Mouse (Mus musculus) limb, embryonic 11.5 days (tissue): ENCODE data around the gene Rbbp5. TPM values are rescaled to one million over a fixed set of nuclear protein-coding genes. Genes with fewer than 3 reads are reported as not detected.

Experiments used
- ATAC-seq: fragments of 200-750 bp; cut with Nextera tagmentation; 2 replicates; pipeline ENCODE4 v1.8.0; 2017; ENCODE audit warnings: low read depth; ENCODE audit not compliant: insufficient number of reproducible peaks, low FRiP score, low TSS enrichment
- DNase-seq: peaks from one replicate; pipeline ENCODE4 v3.0.0-alpha.2; 2015; ENCODE audit warnings: low spot score
- H3K27ac ChIP-seq: fragments of 300-500 bp; sonication (generic); replicated peaks from 2 replicates; pipeline ENCODE4 v1.5.1; 2014; ENCODE audit warnings: low read depth, mild to moderate bottlenecking, low read length
- H3K27me3 ChIP-seq: fragments of 300-500 bp; sonication (generic); 2 replicates; pipeline ENCODE4 v1.6.1; 2014; ENCODE audit warnings: mild to moderate bottlenecking, low read length, mixed read lengths; ENCODE audit not compliant: control insufficient read depth, insufficient read depth
- H3K36me3 ChIP-seq: fragments of 300-500 bp; sonication (generic); 2 replicates; pipeline ENCODE4 v1.6.1; 2014; ENCODE audit warnings: mild to moderate bottlenecking, low read length, moderate library complexity, mixed read lengths; ENCODE audit not compliant: control insufficient read depth, insufficient read depth
- H3K4me1 ChIP-seq: fragments of 300-500 bp; sonication (generic); 2 replicates; pipeline ENCODE4 v1.6.1; 2014; ENCODE audit warnings: low read length, mixed read lengths; ENCODE audit not compliant: control insufficient read depth, insufficient read depth
- H3K4me2 ChIP-seq: fragments of 300-500 bp; sonication (generic); 2 replicates; pipeline ENCODE4 v1.6.1; 2014; ENCODE audit warnings: low read depth, mild to moderate bottlenecking, moderate library complexity; ENCODE audit not compliant: severe bottlenecking
- H3K4me3 ChIP-seq: fragments of 300-500 bp; sonication (generic); 2 replicates; pipeline ENCODE4 v1.5.1; 2014; ENCODE audit warnings: low read depth, low read length
- H3K9ac ChIP-seq: fragments of 300-500 bp; sonication (generic); 2 replicates; pipeline ENCODE4 v1.6.1; 2014; ENCODE audit warnings: mild to moderate bottlenecking, low read length
- H3K9me3 ChIP-seq: fragments of 300-500 bp; sonication (generic); 2 replicates; pipeline ENCODE4 v1.6.1; 2016; ENCODE audit warnings: low read length; ENCODE audit not compliant: control insufficient read depth
- WGBS: fragments of 180-500 bp; shearing (Covaris S2); extraction: QIAGEN DNeasy Blood & Tissue Kit; methylation state at CpG from one replicate; pipeline ENCODE4 v1.1.7; 2014; 5-methylcytosine and 5-hydroxymethylcytosine counted together
- polyA plus RNA-seq: library from polyadenylated mRNA; unstranded; fragments of >200 nt; fragmentation: Nextera tagmentation; extraction: Ambion mirVana; gene quantifications from 2 replicates; pipeline ENCODE4 v1.2.1, GENCODE M21; 2014

The Rbbp5 gene
- polyA plus RNA-seq, 1 experiment from 2014 or later: 64.7 TPM

DNA sequence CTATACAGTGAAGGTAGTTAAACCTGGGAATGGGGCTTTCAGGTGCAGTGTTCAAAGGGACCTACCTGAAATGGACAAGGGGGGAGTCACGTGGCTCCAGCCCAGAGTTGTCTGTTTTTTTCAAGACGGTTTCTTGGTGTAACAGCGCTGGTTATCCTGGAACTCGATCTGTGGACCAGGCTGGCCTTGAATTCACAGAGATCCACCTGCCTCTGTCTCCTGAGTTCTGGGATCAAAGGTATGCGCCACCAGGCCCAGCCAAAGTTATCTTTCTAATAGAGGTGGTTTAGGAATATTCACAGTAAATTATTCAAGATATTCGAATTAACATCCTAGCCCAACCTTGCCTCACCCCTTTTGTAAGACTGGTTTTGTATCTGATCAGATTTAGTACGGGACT is 29.5 kb downstream of the Rbbp5 start:
- peaks cover 7% of the 10 kb centered on the region; the same call in 1 of the 2 replicates for H3K36me3 ChIP-seq

DNA sequence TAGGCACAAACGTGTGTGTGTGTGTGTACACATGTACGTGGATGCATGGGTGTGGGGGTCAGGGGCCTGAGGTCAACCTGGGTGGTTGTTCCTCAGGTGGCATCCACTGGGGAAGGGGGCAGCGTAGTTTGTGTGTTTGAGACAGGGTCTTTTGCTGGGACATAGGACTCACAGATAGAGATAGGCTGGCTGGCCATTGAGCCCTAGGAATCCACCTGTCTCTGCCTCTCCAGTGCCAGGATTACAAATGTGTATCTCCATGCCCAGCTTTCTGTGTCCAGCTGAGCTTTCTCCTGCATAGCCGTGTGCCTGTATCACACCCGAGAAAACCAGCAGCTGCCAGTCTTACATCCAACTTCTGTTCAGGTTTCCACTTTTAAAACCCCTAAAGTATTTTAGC is 32.6 kb downstream of the Rbbp5 start:
- H3K4me3 ChIP-seq: no peak overlapping the region
- no peak overlapping the region for H3K27ac ChIP-seq
- H3K4me2 ChIP-seq: no peak overlapping the region
- no peak overlapping the region for H3K9ac ChIP-seq
- H3K9me3 ChIP-seq: no peaks in the 10 kb centered on the region
- WGBS: 86% methylated on average over 5 of the region's 5 CpGs
- no peak for DNase-seq
- peaks cover 5% of the 10 kb centered on the region; the same call in 1 of the 2 replicates for H3K4me1 ChIP-seq
- H3K27me3 ChIP-seq: no peaks in the 10 kb centered on the region
- no peak for ATAC-seq
- H3K36me3 ChIP-seq: peaks cover 7% of the 10 kb centered on the region; the same call in 1 of the 2 replicates

More for the DNA sequence above, 29.5 kb downstream of the Rbbp5 start:
- no peak overlapping the region for H3K4me2 ChIP-seq
- DNase-seq: no peak
- no peak overlapping the region for H3K27ac ChIP-seq
- 92% methylated on average over 7 of the region's 7 CpGs for WGBS
- H3K9me3 ChIP-seq: no peaks in the 10 kb centered on the region
- H3K4me3 ChIP-seq: no peak overlapping the region
- no peaks in the 10 kb centered on the region for H3K27me3 ChIP-seq
- H3K4me1 ChIP-seq: peaks cover 3% of the 10 kb centered on the region; the same call in 1 of the 2 replicates
- ATAC-seq: no peak
- no peak overlapping the region for H3K9ac ChIP-seq

DNA sequence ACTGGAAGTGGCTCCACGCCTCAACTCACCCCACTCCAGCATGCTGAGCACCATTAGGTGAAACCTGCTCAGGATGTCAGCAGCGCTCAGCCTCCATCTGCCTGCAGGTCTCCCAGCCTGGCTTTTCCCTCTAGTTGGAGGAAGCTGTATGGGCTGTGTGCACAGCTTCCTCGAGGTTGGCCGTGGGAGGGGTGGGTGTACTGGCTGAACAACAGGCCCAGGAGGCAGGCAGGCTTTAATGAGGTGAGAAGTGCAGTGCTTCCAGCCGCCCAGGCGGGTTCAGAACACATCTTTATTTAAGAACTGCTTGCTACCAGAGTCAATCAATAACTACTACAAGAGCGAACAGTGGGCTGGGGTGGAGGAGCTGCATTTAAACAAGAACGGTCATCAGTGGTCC is 34.4 kb downstream of the Rbbp5 start:
- DNase-seq (peak; percentile 65), ATAC-seq (peak; percentile 46; the same call in 1 of the 2 replicates)
- Histone ChIP-seq H3K36me3 (peaks cover 2% of the 10 kb centered on the region; the same call in 1 of the 2 replicates), H3K27ac (0 out of 2 replicates have a peak overlapping the region, but pooled peaks have one; percentile 30), H3K27me3 (no peaks in the 10 kb centered on the region), H3K9me3 (no peaks in the 10 kb centered on the region), H3K9ac (no peak overlapping the region), H3K4me3 (no peak overlapping the region), H3K4me2 (no peak overlapping the region), H3K4me1 (peaks cover 5% of the 10 kb centered on the region; the same call in 1 of the 2 replicates)
- WGBS: 38% methylated on average over 8 of the region's 8 CpGs

DNA sequence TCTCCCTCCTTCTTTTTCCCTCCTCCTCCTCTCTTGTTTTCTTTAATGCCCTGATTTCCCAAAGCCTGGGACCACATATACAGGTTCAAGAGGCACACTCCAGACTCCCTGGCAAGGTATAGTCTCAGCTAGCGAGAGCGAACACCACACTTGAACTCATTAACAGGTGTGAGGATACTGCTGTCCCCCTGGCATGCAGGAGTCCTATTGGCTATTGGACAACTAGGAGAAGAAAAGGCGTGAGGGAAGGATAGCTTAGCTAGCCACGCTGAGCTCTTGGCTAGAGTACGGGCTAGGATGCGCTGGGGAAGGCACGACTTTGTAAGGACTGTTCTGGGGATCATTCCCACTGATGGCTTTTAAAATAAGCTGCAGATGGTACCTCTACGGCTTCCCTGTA is 34.9 kb downstream of the Rbbp5 start:
- Histone ChIP-seq H3K4me3 (no peak overlapping the region), H3K27ac (0 out of 2 replicates have a peak overlapping the region, but pooled peaks have one; percentile 30), H3K9me3 (no peaks in the 10 kb centered on the region), H3K4me1 (peaks cover 5% of the 10 kb centered on the region; the same call in 1 of the 2 replicates), H3K27me3 (no peaks in the 10 kb centered on the region), H3K4me2 (no peak overlapping the region), H3K9ac (no peak overlapping the region), H3K36me3 (no peaks in the 10 kb centered on the region; the same call in 1 of the 2 replicates)
- DNase-seq (no peak), ATAC-seq (no peak)
- 82% methylated on average over 8 of the region's 8 CpGs for WGBS

DNA sequence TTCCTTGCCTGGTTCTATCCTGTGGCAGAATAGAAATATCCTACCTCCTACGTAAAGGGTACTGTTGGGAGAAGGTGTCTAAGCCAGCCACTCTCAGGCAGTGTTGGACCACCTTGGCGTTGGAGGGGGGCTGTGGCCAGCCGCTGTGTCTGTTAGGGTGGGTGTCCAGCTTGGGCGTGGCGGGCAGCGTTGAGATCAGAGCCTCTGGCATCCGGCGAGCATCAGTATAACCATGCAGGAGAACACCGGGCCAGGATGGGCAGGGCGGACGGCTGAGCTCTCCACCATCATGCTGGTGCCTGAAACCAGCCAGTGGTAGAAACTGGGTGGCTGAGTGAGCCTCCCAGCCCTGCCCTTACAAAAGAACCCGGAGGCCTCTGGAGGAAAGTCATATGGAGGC is 38.2 kb downstream of the Rbbp5 start:
- H3K9me3 ChIP-seq: no peaks in the 10 kb centered on the region
- ATAC-seq: no peak
- no peak overlapping the region for H3K4me3 ChIP-seq
- H3K9ac ChIP-seq: no peak overlapping the region
- no peak overlapping the region for H3K27ac ChIP-seq
- no peaks in the 10 kb centered on the region for H3K36me3 ChIP-seq
- DNase-seq: no peak
- peaks cover 5% of the 10 kb centered on the region; the same call in 1 of the 2 replicates for H3K4me1 ChIP-seq
- H3K4me2 ChIP-seq: no peak overlapping the region
- H3K27me3 ChIP-seq: no peaks in the 10 kb centered on the region
- WGBS: 93% methylated on average over 12 of the region's 12 CpGs

DNA sequence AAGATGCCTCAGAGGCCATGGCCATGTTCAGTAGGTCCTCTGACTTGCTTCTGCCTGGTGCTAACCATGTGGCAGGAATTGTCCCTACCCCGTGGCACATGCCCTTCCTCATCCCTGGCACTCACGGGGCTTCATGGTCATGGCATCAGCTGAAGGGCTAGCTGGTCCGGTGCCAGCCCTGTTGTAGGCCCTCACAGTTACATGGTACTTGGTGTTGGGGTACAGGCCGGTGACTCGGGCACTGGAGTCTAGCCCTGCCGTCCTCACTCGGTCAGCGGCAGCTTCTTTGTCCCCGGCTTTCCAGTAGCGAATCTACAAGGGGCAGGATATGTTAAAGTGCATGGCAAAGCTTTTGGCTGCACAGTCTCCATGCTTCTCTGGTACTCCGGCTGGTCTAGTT is 39.6 kb downstream of the Rbbp5 start:
- Histone ChIP-seq H3K27ac (no peak overlapping the region), H3K4me3 (no peak overlapping the region), H3K27me3 (no peaks in the 10 kb centered on the region), H3K9me3 (no peaks in the 10 kb centered on the region), H3K9ac (no peak overlapping the region), H3K4me2 (no peak overlapping the region), H3K36me3 (no peaks in the 10 kb centered on the region), H3K4me1 (peaks cover 1% of the 10 kb centered on the region; the same call in 1 of the 2 replicates)
- ATAC-seq (no peak), DNase-seq (no peak)
- WGBS: 88% methylated on average over 11 of the region's 11 CpGs

DNA sequence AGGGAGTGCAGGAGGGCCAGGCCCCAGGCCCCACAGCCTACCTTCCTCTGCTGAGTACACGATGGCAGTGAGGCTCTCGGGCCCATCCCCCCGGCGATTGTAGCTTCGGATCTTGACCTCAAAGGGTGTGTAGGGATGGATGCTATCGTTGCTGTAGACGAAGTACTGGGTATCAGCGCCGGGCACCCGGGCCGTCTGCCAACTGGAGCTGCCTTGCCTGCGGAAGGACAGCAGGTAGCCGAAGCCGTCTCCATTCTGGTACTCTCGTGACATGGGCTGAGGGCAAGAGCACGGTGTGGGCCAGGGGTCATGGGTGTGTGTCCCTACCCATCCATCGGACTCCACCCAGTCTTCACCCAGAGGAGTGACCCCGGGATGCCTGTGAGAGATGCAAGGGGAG is 41.5 kb downstream of the Rbbp5 start:
- ATAC-seq: no peak
- H3K36me3 ChIP-seq: no peaks in the 10 kb centered on the region
- no peaks in the 10 kb centered on the region for H3K4me1 ChIP-seq
- H3K9me3 ChIP-seq: no peaks in the 10 kb centered on the region
- H3K27ac ChIP-seq: no peak overlapping the region
- no peak overlapping the region for H3K4me2 ChIP-seq
- H3K4me3 ChIP-seq: no peak overlapping the region
- WGBS: 87% methylated on average over 18 of the region's 18 CpGs
- no peak overlapping the region for H3K9ac ChIP-seq
- no peak for DNase-seq
- no peaks in the 10 kb centered on the region for H3K27me3 ChIP-seq

DNA sequence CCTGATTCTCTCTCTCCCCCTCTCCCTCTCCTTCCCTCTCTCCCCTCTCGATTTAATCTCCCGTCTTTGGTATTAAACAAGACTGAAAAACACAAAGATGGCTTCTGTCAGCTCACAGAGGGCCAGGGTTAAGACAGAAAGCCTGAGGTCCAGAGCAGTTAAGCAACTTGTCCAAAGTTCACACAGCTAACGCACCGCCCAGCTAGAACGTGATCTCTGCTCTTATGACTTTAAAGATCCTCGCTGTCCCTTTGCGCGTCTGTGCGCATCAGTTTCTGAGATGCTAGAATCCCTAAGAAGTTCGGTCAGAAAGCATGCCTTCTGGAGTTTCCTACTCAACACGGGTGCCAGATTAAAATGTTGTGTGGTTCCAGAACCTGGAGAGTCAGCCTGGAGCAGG is 42.6 kb downstream of the Rbbp5 start:
- no peak overlapping the region for H3K9ac ChIP-seq
- no peak for ATAC-seq
- H3K27me3 ChIP-seq: no peaks in the 10 kb centered on the region
- H3K36me3 ChIP-seq: no peaks in the 10 kb centered on the region
- DNase-seq: no peak
- H3K27ac ChIP-seq: no peak overlapping the region
- no peaks in the 10 kb centered on the region for H3K9me3 ChIP-seq
- H3K4me1 ChIP-seq: no peaks in the 10 kb centered on the region
- WGBS: 91% methylated on average over 11 of the region's 11 CpGs
- H3K4me2 ChIP-seq: no peak overlapping the region
- H3K4me3 ChIP-seq: no peak overlapping the region

DNA sequence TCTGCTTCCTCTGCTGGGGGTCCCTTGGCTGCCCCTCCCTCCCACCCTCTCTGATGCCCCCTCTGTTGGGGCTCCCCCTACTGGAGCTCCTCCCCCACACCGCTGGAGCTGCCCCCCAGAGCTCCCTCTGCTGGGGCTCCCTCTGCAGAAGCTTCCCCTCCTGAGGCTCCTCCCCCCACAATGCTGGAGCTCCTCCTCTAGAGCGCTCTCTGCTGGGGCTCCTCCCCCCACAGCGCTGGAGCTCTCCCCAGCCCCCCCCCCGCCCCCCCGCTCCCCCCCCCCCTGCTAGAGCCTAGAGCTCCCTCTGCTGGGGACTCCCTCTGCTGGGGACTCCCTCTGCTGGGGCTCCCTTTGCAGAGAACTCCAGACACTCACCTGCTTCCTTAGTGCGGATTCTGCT is 43.6 kb downstream of the Rbbp5 start:
- Histone ChIP-seq H3K4me2 (no peak overlapping the region), H3K4me1 (no peaks in the 10 kb centered on the region), H3K27ac (no peak overlapping the region), H3K9me3 (no peaks in the 10 kb centered on the region), H3K36me3 (no peaks in the 10 kb centered on the region), H3K9ac (no peak overlapping the region), H3K4me3 (no peak overlapping the region), H3K27me3 (0 out of 2 replicates have a peak, but pooled peaks cover 4% of the 10 kb centered on the region)
- 13% methylated on average over 3 of the region's 6 CpGs for WGBS
- DNase-seq (peak; percentile 67), ATAC-seq (no peak)
